Mouse (Mus musculus) midbrain, embryonic 15.5 days (tissue): Measurements from ENCODE around the gene Extl1. TPM values are rescaled to one million over a fixed set of nuclear protein-coding genes. Genes with fewer than 3 reads are reported as not detected.

ENCODE experiments used
- ATAC-seq: fragments of 200-750 bp; cut with Nextera tagmentation; replicated peaks from 2 replicates; pipeline ENCODE4 v1.8.0; 2017; ENCODE audit warnings: moderate TSS enrichment
- H3K27ac ChIP-seq: fragments of 300-500 bp; sonication (generic); 2 replicates; pipeline ENCODE4 v1.5.1; 2015; ENCODE audit warnings: mild to moderate bottlenecking, inconsistent platforms
- H3K27me3 ChIP-seq: fragments of 300-500 bp; sonication (generic); replicated peaks from 2 replicates; pipeline ENCODE4 v1.6.1; 2015; ENCODE audit warnings: inconsistent platforms
- H3K36me3 ChIP-seq: fragments of 300-500 bp; sonication (generic); replicated peaks from 2 replicates; pipeline ENCODE4 v1.6.1; 2015; ENCODE audit warnings: inconsistent platforms
- H3K4me1 ChIP-seq: fragments of 300-500 bp; sonication (generic); 2 replicates; pipeline ENCODE4 v1.6.1; 2015; ENCODE audit warnings: inconsistent platforms
- H3K4me2 ChIP-seq: fragments of 300-500 bp; sonication (generic); 2 replicates; pipeline ENCODE4 v1.6.1; 2015; ENCODE audit warnings: inconsistent platforms, mild to moderate bottlenecking, moderate library complexity
- H3K4me3 ChIP-seq: fragments of 300-500 bp; sonication (generic); 2 replicates; pipeline ENCODE4 v1.5.1; 2015; ENCODE audit warnings: mild to moderate bottlenecking, inconsistent platforms
- H3K9ac ChIP-seq: fragments of 300-500 bp; sonication (generic); 2 replicates; pipeline ENCODE4 v1.6.1; 2015; ENCODE audit warnings: mild to moderate bottlenecking, inconsistent platforms
- H3K9me3 ChIP-seq: fragments of 300-500 bp; sonication (generic); 2 replicates; pipeline ENCODE4 v1.6.1; 2016; ENCODE audit warnings: inconsistent platforms
- WGBS: fragments of 180-500 bp; shearing (Covaris S2); methylation state at CpG from one replicate; pipeline ENCODE4 v1.1.7; 2015; ENCODE audit warnings: mixed read lengths; 5-methylcytosine and 5-hydroxymethylcytosine counted together
- polyA plus RNA-seq: library from polyadenylated mRNA; unstranded; fragments of >200 nt; fragmentation: Nextera tagmentation; extraction: Ambion mirVana; gene quantifications from 2 replicates; pipeline ENCODE4 v1.2.1, GENCODE M21; 2015

The Extl1 gene
- polyA plus RNA-seq, 1 experiment from 2014 or later = 0.62 TPM

DNA sequence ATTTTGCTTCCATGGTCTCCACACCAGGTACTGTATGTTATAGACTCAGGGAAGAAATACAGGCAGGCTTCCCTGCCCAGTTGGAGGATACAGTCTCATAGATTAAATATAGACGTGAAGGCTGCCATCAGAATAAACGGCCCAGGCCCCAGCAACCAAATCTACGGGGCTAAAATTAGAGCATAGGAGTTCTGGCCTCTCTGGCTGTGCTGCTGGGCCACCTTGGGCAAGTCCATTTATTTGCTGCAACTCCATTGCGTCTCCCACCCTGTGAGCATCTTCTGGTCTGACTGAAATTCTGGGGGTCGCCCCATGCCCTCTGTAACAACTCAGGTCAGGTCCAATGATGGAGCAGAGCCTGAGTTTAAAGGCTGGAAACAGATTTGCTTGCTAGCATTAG lies 64.6 kb downstream of the Extl1 start:
- WGBS = 88% methylated on average over 5 of the region's 5 CpGs
- H3K9ac ChIP-seq = no peak overlapping the region
- H3K27me3 ChIP-seq = no peaks in the 10 kb centered on the region
- no peak overlapping the region for H3K27ac ChIP-seq
- no peak for ATAC-seq
- no peaks in the 10 kb centered on the region for H3K9me3 ChIP-seq
- no peaks in the 10 kb centered on the region for H3K4me1 ChIP-seq
- H3K36me3 ChIP-seq = no peaks in the 10 kb centered on the region
- no peak overlapping the region for H3K4me3 ChIP-seq
- H3K4me2 ChIP-seq = no peak overlapping the region

DNA sequence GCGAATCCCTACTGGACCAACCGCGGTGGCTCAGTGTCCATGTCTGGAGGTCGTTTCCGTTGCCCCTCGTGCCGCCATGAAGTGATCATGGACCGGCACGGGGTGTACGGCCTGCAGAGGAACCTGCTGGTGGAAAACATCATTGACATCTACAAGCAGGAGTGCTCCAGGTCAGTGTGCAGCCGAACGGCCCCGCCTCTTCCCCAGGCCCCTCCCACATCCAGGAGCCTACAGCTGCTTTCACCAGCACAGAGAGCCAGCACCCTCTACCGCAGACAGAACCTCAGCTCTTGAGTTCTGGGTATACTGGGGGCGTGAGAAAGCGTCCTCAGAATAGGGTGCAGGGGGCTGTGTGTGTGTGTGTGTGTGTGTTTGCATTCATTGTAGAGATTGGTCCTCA lies 67.3 kb downstream of the Extl1 start:
- Histone ChIP-seq H3K27me3 (no peaks in the 10 kb centered on the region), H3K4me1 (no peaks in the 10 kb centered on the region), H3K27ac (no peak overlapping the region), H3K9ac (no peak overlapping the region), H3K4me3 (no peak overlapping the region), H3K36me3 (no peaks in the 10 kb centered on the region), H3K9me3 (no peaks in the 10 kb centered on the region), H3K4me2 (no peak overlapping the region)
- ATAC-seq = no peak
- 62% methylated on average over 16 of the region's 16 CpGs for whole genome bisulfite sequencing

DNA sequence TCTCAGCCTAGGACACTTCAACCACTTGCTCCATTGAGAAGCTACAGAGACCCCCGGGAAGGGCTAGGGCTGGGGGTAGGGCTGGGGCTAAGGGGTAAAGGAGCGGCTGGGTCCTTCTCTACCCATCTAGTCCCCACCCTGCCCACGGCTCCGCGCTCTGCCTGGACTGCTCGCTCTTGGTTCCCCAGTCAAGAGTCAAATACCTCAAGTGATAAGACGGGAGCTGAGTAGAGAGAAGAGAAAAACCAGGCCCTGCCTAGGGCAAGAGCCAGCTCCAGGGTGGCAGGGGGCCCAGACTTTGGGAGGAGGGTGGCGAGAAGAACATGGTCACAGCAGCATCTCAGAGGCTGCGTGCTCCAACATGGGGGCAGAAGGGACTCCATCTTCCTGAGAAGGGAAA lies 68.2 kb downstream of the Extl1 start:
- H3K36me3 ChIP-seq = no peaks in the 10 kb centered on the region
- no peak for ATAC-seq

GRCm38 (mm10) chr4:134314876-134315275 lies 68.8 kb downstream of the Extl1 start, which contains the start of gene Trim63:
Gene Trim63, plus strand, starts transcription at chr4:134315120.
- H3K4me2 ChIP-seq = no peak within 1 kb of the TSS
- H3K9ac ChIP-seq = no peak within 1 kb of the TSS
- H3K9me3 ChIP-seq = no peaks in the 10 kb centered on the region
- H3K36me3 ChIP-seq = no peaks in the 10 kb centered on the region
- no peaks in the 10 kb centered on the region for H3K27me3 ChIP-seq
- H3K4me3 ChIP-seq = no peak within 1 kb of the TSS
- ATAC-seq = no peak
- WGBS = 44% methylated on average over 11 of the region's 11 CpGs
- H3K4me1 ChIP-seq = no peaks in the 10 kb centered on the region
- H3K27ac ChIP-seq = no peak within 1 kb of the TSS

More for the DNA sequence above, 68.2 kb downstream of the Extl1 start:
- Histone ChIP-seq H3K4me1 (no peaks in the 10 kb centered on the region), H3K4me2 (no peak overlapping the region), H3K9me3 (no peaks in the 10 kb centered on the region), H3K9ac (no peak overlapping the region), H3K4me3 (no peak overlapping the region), H3K27ac (no peak overlapping the region), H3K27me3 (no peaks in the 10 kb centered on the region)
- 84% methylated on average over 9 of the region's 9 CpGs for WGBS

DNA sequence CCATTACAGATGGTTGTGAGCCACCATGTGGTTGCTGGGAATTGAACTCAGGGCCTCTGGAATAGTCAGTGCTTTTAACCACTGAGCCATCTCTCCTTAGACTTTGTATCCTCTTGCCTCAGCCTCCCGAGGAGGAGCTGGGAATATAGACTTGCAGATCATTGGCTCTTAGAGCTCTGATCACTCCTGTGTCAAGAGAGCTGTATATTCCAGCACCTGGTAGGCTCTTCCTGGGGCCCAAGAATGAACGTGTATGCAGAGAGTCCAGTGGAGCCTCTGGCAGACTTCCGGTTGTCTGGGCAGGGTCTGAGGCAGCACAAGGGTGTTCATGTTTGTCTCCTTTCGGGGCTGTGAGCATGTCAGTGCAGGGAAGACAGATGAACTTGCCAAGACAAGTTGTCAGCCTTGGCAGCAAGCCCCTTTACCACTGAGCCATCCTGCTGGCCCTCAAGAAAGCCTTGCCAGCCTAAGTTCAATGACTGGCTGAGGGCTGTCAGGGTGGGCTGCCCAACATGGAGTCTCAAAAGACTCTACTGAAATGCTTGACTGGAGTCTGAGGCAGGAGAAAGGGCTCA lies 69.5 kb downstream of the Extl1 start:
- Histone ChIP-seq H3K27me3 (no peaks in the 10 kb centered on the region), H3K4me2 (no peak overlapping the region), H3K9ac (no peak overlapping the region), H3K36me3 (no peaks in the 10 kb centered on the region), H3K4me1 (no peaks in the 10 kb centered on the region), H3K4me3 (no peak overlapping the region), H3K9me3 (no peaks in the 10 kb centered on the region), H3K27ac (no peak overlapping the region)
- 83% methylated on average over 4 of the region's 4 CpGs for WGBS
- ATAC-seq = no peak

DNA sequence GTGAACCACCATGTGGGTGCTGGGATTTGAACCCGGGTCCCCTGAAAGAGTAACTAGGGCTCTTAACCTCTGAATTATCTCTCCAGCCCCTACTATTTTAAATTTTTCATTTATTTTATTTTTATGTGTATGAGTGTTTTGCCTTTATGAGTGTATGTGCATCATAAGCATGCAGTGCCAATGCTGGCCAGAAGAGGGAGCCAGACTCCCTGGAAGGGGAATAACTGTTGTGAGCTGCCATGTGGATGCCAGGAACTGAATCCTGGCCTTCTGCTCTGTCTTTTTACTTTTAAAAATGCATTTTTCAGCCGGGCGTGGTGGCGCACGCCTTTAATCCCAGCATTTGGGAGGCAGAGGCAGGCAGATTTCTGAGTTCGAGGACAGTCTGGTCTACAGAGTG lies 70.7 kb downstream of the Extl1 start:
- H3K9me3 ChIP-seq = no peaks in the 10 kb centered on the region
- no peaks in the 10 kb centered on the region for H3K27me3 ChIP-seq
- no peak overlapping the region for H3K9ac ChIP-seq
- H3K27ac ChIP-seq = no peak overlapping the region
- peaks cover 5% of the 10 kb centered on the region; the same call in 1 of the 2 replicates for H3K4me1 ChIP-seq
- H3K36me3 ChIP-seq = no peaks in the 10 kb centered on the region
- ATAC-seq = no peak
- no peak overlapping the region for H3K4me2 ChIP-seq
- no peak overlapping the region for H3K4me3 ChIP-seq
- 97% methylated on average over 6 of the region's 6 CpGs for WGBS

- WGBS = 95% methylated on average over 5 of the region's 5 CpGs
- Histone ChIP-seq H3K4me1 (peaks cover 9% of the 10 kb centered on the region), H3K27me3 (no peaks in the 10 kb centered on the region), H3K9me3 (no peaks in the 10 kb centered on the region), H3K4me3 (no peak overlapping the region), H3K4me2 (no peak overlapping the region), H3K9ac (no peak overlapping the region), H3K27ac (no peak overlapping the region), H3K36me3 (no peaks in the 10 kb centered on the region)
- no peak for ATAC-seq
These were observed 71.3 kb downstream of the Extl1 start for GRCm38 (mm10) chr4:134312341-134312740.

GRCm38 (mm10) chr4:134311784-134312183 lies 71.9 kb downstream of the Extl1 start:
- Histone ChIP-seq H3K4me1 (peaks cover 14% of the 10 kb centered on the region), H3K4me3 (no peak overlapping the region), H3K27me3 (no peaks in the 10 kb centered on the region), H3K4me2 (no peak overlapping the region), H3K36me3 (no peaks in the 10 kb centered on the region), H3K9ac (no peak overlapping the region), H3K9me3 (no peaks in the 10 kb centered on the region), H3K27ac (no peak overlapping the region)
- no peak for ATAC-seq
- 84% methylated on average over 9 of the region's 9 CpGs for WGBS

- ATAC-seq = no peak
- H3K36me3 ChIP-seq = no peaks in the 10 kb centered on the region
- H3K4me3 ChIP-seq = no peak overlapping the region
- no peak overlapping the region for H3K4me2 ChIP-seq
- WGBS = 92% methylated on average over 9 of the region's 9 CpGs
- H3K9ac ChIP-seq = no peak overlapping the region
- no peaks in the 10 kb centered on the region for H3K9me3 ChIP-seq
- H3K27me3 ChIP-seq = no peaks in the 10 kb centered on the region
- no peak overlapping the region for H3K27ac ChIP-seq
- peaks cover 14% of the 10 kb centered on the region for H3K4me1 ChIP-seq
These were observed 73.0 kb downstream of the Extl1 start for GRCm38 (mm10) chr4:134310656-134311055.

DNA sequence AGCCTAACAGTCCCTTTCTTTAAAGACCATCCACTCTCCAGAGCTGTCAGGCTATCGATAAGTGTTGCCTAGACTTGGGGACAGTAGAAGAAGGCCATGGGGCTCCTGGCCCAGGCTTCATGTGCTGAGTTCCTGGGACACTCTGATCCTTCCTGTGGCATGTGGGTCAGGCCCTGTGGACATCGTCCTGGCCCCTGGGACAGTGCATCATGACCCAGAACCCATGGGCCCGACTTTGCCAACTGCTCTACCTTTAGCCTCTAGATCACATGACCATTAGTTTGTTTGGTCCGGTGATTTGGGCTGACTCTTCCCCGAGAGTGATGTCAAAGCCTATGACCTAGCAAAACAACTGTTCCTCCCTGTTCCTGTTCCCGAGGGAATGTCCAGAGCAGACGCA lies 73.5 kb downstream of the Extl1 start:
- Histone ChIP-seq H3K4me1 (peaks cover 14% of the 10 kb centered on the region), H3K27ac (no peak overlapping the region), H3K9me3 (no peaks in the 10 kb centered on the region), H3K4me3 (no peak overlapping the region), H3K9ac (no peak overlapping the region), H3K27me3 (no peaks in the 10 kb centered on the region), H3K36me3 (no peaks in the 10 kb centered on the region), H3K4me2 (no peak overlapping the region)
- no peak for ATAC-seq
- WGBS = 92% methylated on average over 7 of the region's 7 CpGs

DNA sequence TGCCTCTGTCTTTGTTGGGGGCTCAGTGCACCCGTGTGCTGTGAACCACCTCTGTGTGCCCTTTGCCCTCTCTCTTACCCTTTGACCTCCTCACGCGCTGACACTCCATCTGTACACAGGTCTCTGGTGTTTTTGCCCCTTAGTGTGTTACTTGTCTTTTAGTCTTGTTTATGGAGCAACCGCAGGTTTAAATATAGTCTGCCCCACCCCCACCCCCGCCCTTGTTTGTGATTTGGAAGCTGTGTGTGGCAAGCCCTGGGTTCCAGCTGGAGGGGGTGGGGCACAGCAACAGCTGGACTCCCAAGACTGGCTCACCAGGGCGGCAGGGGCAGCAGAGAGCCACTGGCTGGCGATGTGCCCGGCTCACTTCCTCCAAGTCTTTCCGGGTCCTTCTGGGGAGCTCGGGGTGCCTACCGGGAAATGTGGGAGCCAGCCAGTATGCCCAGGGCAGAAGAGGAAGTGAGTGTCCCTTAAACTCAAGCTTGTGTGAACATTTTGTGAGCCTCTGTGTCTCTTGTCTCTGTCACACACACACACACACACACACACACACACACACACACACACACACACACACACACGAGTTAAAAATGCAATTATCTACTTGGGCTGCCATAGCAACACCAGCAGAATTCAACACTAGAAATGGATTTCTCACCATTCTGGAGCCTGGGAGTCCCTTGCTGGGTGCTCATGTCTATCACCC lies 76.1 kb downstream of the Extl1 start:
- Histone ChIP-seq H3K4me2 (peak overlapping the region; percentile 27), H3K27me3 (no peaks in the 10 kb centered on the region), H3K9ac (no peak overlapping the region), H3K4me1 (peaks cover 14% of the 10 kb centered on the region), H3K4me3 (no peak overlapping the region), H3K9me3 (no peaks in the 10 kb centered on the region), H3K36me3 (no peaks in the 10 kb centered on the region), H3K27ac (peak overlapping the region; percentile 16; the same call in 1 of the 2 replicates)
- ATAC-seq = no peak
- 12% methylated on average over 12 of the region's 12 CpGs for WGBS

- no peak overlapping the region for H3K9ac ChIP-seq
- H3K27ac ChIP-seq = no peak overlapping the region; the same call in 1 of the 2 replicates
- no peak overlapping the region for H3K4me2 ChIP-seq
- 64% methylated on average over 2 of the region's 2 CpGs for WGBS
- no peak for ATAC-seq
- H3K36me3 ChIP-seq = no peaks in the 10 kb centered on the region
- H3K27me3 ChIP-seq = no peaks in the 10 kb centered on the region
- no peaks in the 10 kb centered on the region for H3K9me3 ChIP-seq
- H3K4me1 ChIP-seq = peaks cover 14% of the 10 kb centered on the region
- H3K4me3 ChIP-seq = no peak overlapping the region
These were observed 76.7 kb downstream of the Extl1 start for GRCm38 (mm10) chr4:134306963-134307362.
